Mouse (Mus musculus): ENCODE measurements around the gene Endod1.

GRCm38 (mm10) chr9:14349380-14349779, 31.9 kb downstream of the Endod1 start:
- TF ChIP-seq POLR2A (IDR thresholded peaks at IDR 0.05; ENCODE audit: borderline replicate concordance, insufficient read depth, low read length) (no peak), CTCF (IDR thresholded peaks at IDR 0.05; ENCODE audit: borderline replicate concordance, insufficient read depth, low read depth, low read length) (no peak)
